Mouse (Mus musculus): Measurements from ENCODE around the gene Foxa3. TPM values are rescaled to one million over a fixed set of nuclear protein-coding genes. Genes with fewer than 3 reads are reported as not detected.
A peak's percentile ranks its signal among the peaks of the same experiment; 100 is the strongest.

Gene Foxa3
- polyA plus RNA-seq, 1 experiment from 2014 or later, result 0.49 TPM

- TF ChIP-seq CTCF (IDR thresholded peaks at IDR 0.05), result no peak
- TF ChIP-seq EP300 (IDR thresholded peaks at IDR 0.05), result no peak
- Histone ChIP-seq H3K4me1 (ENCODE audit: insufficient read depth, low read depth, low read length) (peaks cover 17% of the 10 kb centered on the region), H3K27me3 (replicated peaks; ENCODE audit: insufficient read depth, low read length) (no peaks in the 10 kb centered on the region), H3K4me2 (replicated peaks; ENCODE audit: low read depth, low read length) (no peak overlapping the region), H3K4me3 (ENCODE audit: low read depth, low read length) (no peak overlapping the region), H3K36me3 (ENCODE audit: insufficient read depth, low read length) (no peaks in the 10 kb centered on the region), H3K9me3 (ENCODE audit: low read length) (no peaks in the 10 kb centered on the region), H3K9ac (replicated peaks; ENCODE audit: low read depth) (no peak overlapping the region), H3K27ac (ENCODE audit: low read length) (no peak overlapping the region)
- ATAC-seq (no peak), DNase-seq (ENCODE audit: low spot score) (no peak)
- 68% methylated on average over 7 of the region's 7 CpGs for WGBS
These were observed 12.8 kb downstream of the Foxa3 start for GRCm38 (mm10) chr7:19010581-19010980.

DNA sequence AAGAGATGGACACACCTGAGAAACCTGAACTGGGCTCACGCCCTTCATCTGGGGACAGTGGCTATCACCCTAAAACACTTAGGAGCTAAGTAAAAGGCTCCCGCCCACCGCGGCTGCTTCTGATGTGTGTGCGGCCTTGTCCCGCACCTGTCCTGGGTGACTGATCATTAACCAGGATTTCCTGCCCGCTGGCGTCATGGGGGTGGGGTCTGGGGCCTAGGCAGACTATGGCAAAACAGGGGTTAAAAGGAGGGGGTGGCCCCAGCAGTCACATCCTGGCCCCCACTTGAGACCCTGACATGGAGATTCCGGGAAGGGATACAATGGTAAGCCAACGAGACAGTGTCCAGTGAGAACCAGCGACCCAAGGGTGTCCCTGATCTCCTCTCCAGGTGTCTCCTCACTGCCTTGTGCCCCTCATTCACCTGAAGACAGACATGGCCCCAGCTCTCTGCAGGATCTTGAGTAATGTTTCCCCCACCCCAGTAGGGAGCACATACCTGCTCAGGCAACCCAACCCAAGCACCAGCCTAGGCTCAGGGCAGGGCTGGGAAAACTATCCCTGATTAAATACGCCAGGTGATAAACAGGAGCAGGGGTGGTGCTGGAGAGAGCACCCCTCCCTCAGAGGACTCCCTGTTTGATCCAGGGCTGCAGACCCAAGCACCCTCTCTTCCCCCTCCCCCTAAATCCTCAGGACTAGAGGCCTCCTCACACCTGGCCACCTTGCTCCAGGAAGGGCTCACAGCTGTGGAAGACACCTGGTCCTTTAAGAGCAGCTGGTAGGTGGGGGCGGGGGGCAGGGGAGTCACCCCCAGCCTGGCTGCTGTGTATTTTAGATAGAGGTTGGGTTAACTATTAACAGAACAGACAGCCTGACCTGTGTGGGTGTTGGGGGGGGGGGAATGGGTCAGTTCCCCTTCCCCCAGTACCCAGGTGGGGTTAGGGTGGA lies 16.0 kb downstream of the Foxa3 start:
- H3K9ac ChIP-seq (replicated peaks; ENCODE audit: low read depth), result no peak overlapping the region
- TF ChIP-seq EP300 (IDR thresholded peaks at IDR 0.05) (no peak), CTCF (IDR thresholded peaks at IDR 0.05) (no peak)
- WGBS, result 54% methylated on average over 13 of the region's 13 CpGs
- no peak overlapping the region for H3K27ac ChIP-seq (ENCODE audit: low read length)
- ATAC-seq, result no peak
- peaks cover 30% of the 10 kb centered on the region for H3K4me1 ChIP-seq (ENCODE audit: insufficient read depth, low read depth, low read length)
- H3K9me3 ChIP-seq (ENCODE audit: low read length), result no peaks in the 10 kb centered on the region
- no peak for DNase-seq (ENCODE audit: low spot score)
- no peak overlapping the region for H3K4me2 ChIP-seq (replicated peaks; ENCODE audit: low read depth, low read length)
- H3K36me3 ChIP-seq (ENCODE audit: insufficient read depth, low read length), result no peaks in the 10 kb centered on the region
- no peaks in the 10 kb centered on the region for H3K27me3 ChIP-seq (replicated peaks; ENCODE audit: insufficient read depth, low read length)
- no peak overlapping the region for H3K4me3 ChIP-seq (ENCODE audit: low read depth, low read length)

GRCm38 (mm10) chr7:19006476-19006875 lies 16.9 kb downstream of the Foxa3 start:
- H3K36me3 ChIP-seq (ENCODE audit: insufficient read depth, low read length), result no peaks in the 10 kb centered on the region
- no peak overlapping the region for H3K9ac ChIP-seq (replicated peaks; ENCODE audit: low read depth)
- H3K27ac ChIP-seq (ENCODE audit: low read length), result no peak overlapping the region
- H3K27me3 ChIP-seq (replicated peaks; ENCODE audit: insufficient read depth, low read length), result no peaks in the 10 kb centered on the region
- TF ChIP-seq EP300 (IDR thresholded peaks at IDR 0.05) (no peak), CTCF (IDR thresholded peaks at IDR 0.05) (peak; percentile 100)
- no peak overlapping the region for H3K4me3 ChIP-seq (ENCODE audit: low read depth, low read length)
- H3K4me2 ChIP-seq (replicated peaks; ENCODE audit: low read depth, low read length), result no peak overlapping the region
- WGBS, result 5% methylated on average over 12 of the region's 12 CpGs
- H3K9me3 ChIP-seq (ENCODE audit: low read length), result no peaks in the 10 kb centered on the region
- ATAC-seq, result peak; percentile 23
- DNase-seq (ENCODE audit: low spot score), result peak; percentile 93
- peaks cover 34% of the 10 kb centered on the region for H3K4me1 ChIP-seq (ENCODE audit: insufficient read depth, low read depth, low read length)

- TF ChIP-seq CTCF (IDR thresholded peaks at IDR 0.05), result no peak
- TF ChIP-seq EP300 (IDR thresholded peaks at IDR 0.05), result no peak
- Histone ChIP-seq H3K9me3 (ENCODE audit: low read length) (no peaks in the 10 kb centered on the region), H3K27ac (ENCODE audit: low read length) (no peak overlapping the region), H3K4me1 (ENCODE audit: insufficient read depth, low read depth, low read length) (peaks cover 38% of the 10 kb centered on the region), H3K36me3 (ENCODE audit: insufficient read depth, low read length) (no peaks in the 10 kb centered on the region), H3K27me3 (replicated peaks; ENCODE audit: insufficient read depth, low read length) (no peaks in the 10 kb centered on the region), H3K9ac (replicated peaks; ENCODE audit: low read depth) (no peak overlapping the region), H3K4me3 (ENCODE audit: low read depth, low read length) (no peak overlapping the region), H3K4me2 (replicated peaks; ENCODE audit: low read depth, low read length) (peak overlapping the region; percentile 95)
- no peak for ATAC-seq
- WGBS, result 74% methylated on average over 33 of the region's 34 CpGs
- no peak for DNase-seq (ENCODE audit: low spot score)
These were observed 17.8 kb downstream of the Foxa3 start for GRCm38 (mm10) chr7:19005417-19006121.

GRCm38 (mm10) chr7:19004631-19005079 lies 18.7 kb downstream of the Foxa3 start:
- no peaks in the 10 kb centered on the region for H3K36me3 ChIP-seq (ENCODE audit: insufficient read depth, low read length)
- H3K27me3 ChIP-seq (replicated peaks; ENCODE audit: insufficient read depth, low read length), result no peaks in the 10 kb centered on the region
- DNase-seq (ENCODE audit: low spot score), result no peak
- H3K4me2 ChIP-seq (replicated peaks; ENCODE audit: low read depth, low read length), result peak overlapping the region; percentile 95
- peak overlapping the region; percentile 78 for H3K4me3 ChIP-seq (ENCODE audit: low read depth, low read length)
- peaks cover 38% of the 10 kb centered on the region for H3K4me1 ChIP-seq (ENCODE audit: insufficient read depth, low read depth, low read length)
- peak overlapping the region; percentile 90 for H3K27ac ChIP-seq (ENCODE audit: low read length)
- ATAC-seq, result peak; percentile 3; the same call in 1 of the 2 replicates
- H3K9ac ChIP-seq (replicated peaks; ENCODE audit: low read depth), result peak overlapping the region; percentile 65
- TF ChIP-seq CTCF (IDR thresholded peaks at IDR 0.05) (no peak), EP300 (IDR thresholded peaks at IDR 0.05) (no peak)
- H3K9me3 ChIP-seq (ENCODE audit: low read length), result no peaks in the 10 kb centered on the region
- 8% methylated on average over 34 of the region's 34 CpGs for WGBS
